In genomic region chr12:55831101-55831500, GRCm38 (mm10) we compare ENCODE assay signal across 9 mouse cellular contexts. TPM values are rescaled to one million over a fixed set of nuclear protein-coding genes. Genes with fewer than 3 reads are reported as not detected.
DNase-seq lines count a peak whose midpoint lies in the region; ATAC-seq and TF ChIP-seq lines count a peak whose summit lies in the region.
"Had no signal": no experiment of that assay in that cellular context is flagged by ENCODE, and none has a peak within 500 bp of the region (broad histone marks: within the 10 kb centered on the region; RNA-seq: fewer than 3 reads in every experiment).

No protein-coding gene starts in this region.

- H3K27me3 ChIP-seq in forebrain, embryonic 10.5 days (ENCODE audit: poor library complexity, severe bottlenecking): no peaks in the 10 kb centered on the region
- H3K27me3 ChIP-seq in forebrain, embryonic 16.5 days (replicated peaks; ENCODE audit: control insufficient read depth, insufficient read depth, low read length): no peaks in the 10 kb centered on the region
- no peaks in the 10 kb centered on the region for H3K27me3 ChIP-seq in Patski
- no peaks in the 10 kb centered on the region for H3K27me3 ChIP-seq in heart, adult 2 months (ENCODE audit: control insufficient read depth, insufficient read depth, low read length)
- H3K27me3 ChIP-seq: limb, embryonic 12.5 days had no signal

- TF ChIP-seq POLR2A in heart, adult 2 months (IDR thresholded peaks at IDR 0.05; ENCODE audit: insufficient read depth, low read depth, low read length): no peak

- no peak overlapping the region for H3K4me3 ChIP-seq in forebrain, embryonic 10.5 days
- H3K4me3 ChIP-seq in forebrain, embryonic 16.5 days (replicated peaks; ENCODE audit: low read length): no peak overlapping the region
- H3K4me3 ChIP-seq in heart, adult 2 months: no peak overlapping the region
- H3K4me3 ChIP-seq: limb, embryonic 12.5 days had no signal

- no peaks in the 10 kb centered on the region for H3K36me3 ChIP-seq in forebrain, embryonic 10.5 days (replicated peaks)
- no peaks in the 10 kb centered on the region for H3K36me3 ChIP-seq in forebrain, embryonic 16.5 days (ENCODE audit: control insufficient read depth, insufficient read depth)
- H3K36me3 ChIP-seq in heart, adult 2 months (ENCODE audit: control insufficient read depth, insufficient read depth, low read length): no peaks in the 10 kb centered on the region
- H3K36me3 ChIP-seq: limb, embryonic 12.5 days had no signal

- peak; percentile 45 for DNase-seq in forebrain, embryonic 10.5 days (ENCODE audit: extremely low spot score, low spot score)
- DNase-seq in Patski (ENCODE audit: low read depth, low spot score): no peak
- DNase-seq in cerebellum, postnatal 14 days: peak; percentile 79 to 83
- DNase-seq in heart, adult 2 months: peak; percentile 72 to 84
- DNase-seq in layer of hippocampus, postnatal 25 days (ENCODE audit: extremely low spot score in 1 of 2, low spot score in 1 of 2): peak; percentile 51 to 84
- peak; percentile 29 to 40 for DNase-seq in spleen, postnatal 14 days (ENCODE audit: low spot score in 2 of 2)

- in situ Hi-C loops in Patski (cut with MboI; ENCODE audit: low pct_unique_long_range_greater_than_20kb): loop anchor here (5.0 kb wide), 2 partner anchors 49 to 314 kb away; no protein-coding TSS in a partner anchor

- no peak overlapping the region for H3K4me2 ChIP-seq in forebrain, embryonic 16.5 days (ENCODE audit: low read length)
- H3K4me2 ChIP-seq: limb, embryonic 12.5 days had no signal

- peak; percentile 95 for TF ChIP-seq EP300 in heart, adult 2 months (IDR thresholded peaks at IDR 0.05; ENCODE audit: insufficient read depth, low read depth, low read length)

- H3K27ac ChIP-seq in forebrain, embryonic 10.5 days: no peak overlapping the region
- H3K27ac ChIP-seq in forebrain, embryonic 16.5 days (ENCODE audit: low read length): no peak overlapping the region
- no peak overlapping the region for H3K27ac ChIP-seq in heart, adult 2 months
- H3K27ac ChIP-seq: limb, embryonic 12.5 days had no signal

- H3K9ac ChIP-seq in forebrain, embryonic 16.5 days (replicated peaks; ENCODE audit: low read depth, low read length): no peak overlapping the region
- H3K9ac ChIP-seq in heart, adult 2 months (ENCODE audit: low read depth, low read length): no peak overlapping the region
- H3K9ac ChIP-seq: limb, embryonic 12.5 days had no signal

- 31% methylated on average over 2 of the region's 2 CpGs for WGBS in forebrain, embryonic 10.5 days
- WGBS in forebrain, embryonic 16.5 days: 20% methylated on average over 2 of the region's 2 CpGs
- 16% methylated on average over 2 of the region's 2 CpGs for WGBS in heart, adult 2 months

- intact Hi-C loops in heart, adult 2 months (cut with DNase I): loop anchor here (1.0 to 10.0 kb wide), 3 partner anchors 53 to 526 kb away; partner anchors contain the start of gene Ppp2r3c

- CTCF ChIA-PET in Patski (lab: Charles Lee): interaction anchor here (0.9 to 3.4 kb wide), 11 partner anchors 10 to 337 kb away, joined by 3 to 20 read pairs (median 4); partner anchors contain the start of gene Ralgapa1

- POLR2A ChIA-PET in Patski (lab: Charles Lee): no interaction called here

- ATAC-seq in forebrain, embryonic 16.5 days: no peak
- ATAC-seq in Patski: peak; percentile 40
- peak; percentile 63 for ATAC-seq in megakaryocyte-erythroid progenitor cell, adult 5-6 weeks (replicated peaks; ENCODE audit: low FRiP score, low TSS enrichment, poor library complexity, severe bottlenecking)

- no peaks in the 10 kb centered on the region for H3K9me3 ChIP-seq in forebrain, embryonic 10.5 days
- H3K9me3 ChIP-seq in forebrain, embryonic 16.5 days (ENCODE audit: control insufficient read depth, low read length): no peaks in the 10 kb centered on the region
- H3K9me3 ChIP-seq: limb, embryonic 12.5 days had no signal

- peak; percentile 93 for TF ChIP-seq CTCF in Patski (IDR thresholded peaks at IDR 0.05)
- peak; percentile 98 for TF ChIP-seq CTCF in heart, adult 2 months (IDR thresholded peaks at IDR 0.05)

- H3K4me1 ChIP-seq in forebrain, embryonic 10.5 days: no peaks in the 10 kb centered on the region
- H3K4me1 ChIP-seq in forebrain, embryonic 16.5 days (replicated peaks; ENCODE audit: control insufficient read depth, insufficient read depth, low read length): no peaks in the 10 kb centered on the region
- H3K4me1 ChIP-seq in heart, adult 2 months (ENCODE audit: control insufficient read depth, insufficient read depth, low read length): no peaks in the 10 kb centered on the region
- H3K4me1 ChIP-seq: limb, embryonic 12.5 days had no signal

- no peaks in the 10 kb centered on the region for H3K79me2 ChIP-seq in heart, adult 2 months (replicated peaks; ENCODE audit: control insufficient read depth, insufficient read depth, low read length)

RNA-seq across cellular contexts. Expression of gene Brms1l, which starts 5.0 kb away (rescaled TPM):
- 40.7 and 42.2 TPM in 2 replicates for polyA plus RNA-seq in forebrain, embryonic 10.5 days (2016; fragmentation: Nextera tagmentation; extraction: Ambion mirVana)
- 62.6 and 67.2 TPM in 2 replicates for polyA plus RNA-seq in forebrain, embryonic 16.5 days (2015; fragmentation: Nextera tagmentation; extraction: Ambion mirVana)
- 41.0 TPM for polyA plus RNA-seq in Patski (2021)
- total RNA-seq in heart, adult 2 months (2021): 10 to 100 TPM; 19.1 to 21.0 TPM
- 11.8 and 24.8 TPM in 2 replicates for polyA plus RNA-seq in heart, adult 2 months (2012; rRNA removed)
- total RNA-seq in layer of hippocampus, postnatal 25 days (2021): 10 to 100 TPM; 61.6 to 70.7 TPM
- total RNA-seq in megakaryocyte-erythroid progenitor cell, adult 5-6 weeks (2014; fragmentation: Nextera tagmentation): 31.9 and 32.3 TPM in 2 replicates
- total RNA-seq in megakaryocyte-erythroid progenitor cell, adult 5-6 weeks (2017): 29.2 and 33.6 TPM in 2 replicates

RNA-seq across cellular contexts. Expression of gene Ralgapa1, which starts 10.1 kb away (rescaled TPM):
- polyA plus RNA-seq in forebrain, embryonic 10.5 days (2016; fragmentation: Nextera tagmentation; extraction: Ambion mirVana): 10.9 and 11.4 TPM in 2 replicates
- 18.1 and 21.9 TPM in 2 replicates for polyA plus RNA-seq in forebrain, embryonic 16.5 days (2015; fragmentation: Nextera tagmentation; extraction: Ambion mirVana)
- polyA plus RNA-seq in Patski (2021): 36.0 TPM
- 10 to 100 TPM; 55.9 to 57.0 TPM for total RNA-seq in heart, adult 2 months (2021)
- 38.8 and 56.2 TPM in 2 replicates for polyA plus RNA-seq in heart, adult 2 months (2012; rRNA removed)
- total RNA-seq in layer of hippocampus, postnatal 25 days (2021): 100 to 1,000 TPM; 115 to 130 TPM
- total RNA-seq in megakaryocyte-erythroid progenitor cell, adult 5-6 weeks (2014; fragmentation: Nextera tagmentation): 40.6 and 49.4 TPM in 2 replicates
- 34.5 and 38.1 TPM in 2 replicates for total RNA-seq in megakaryocyte-erythroid progenitor cell, adult 5-6 weeks (2017)
